30 mouse cellular contexts compared by ENCODE assay signal in genomic region chr15:86428496-86428895, GRCm38 (mm10).
DNase-seq lines count a peak whose midpoint lies in the region; ATAC-seq lines count a peak whose summit lies in the region.
"Had no signal": no experiment of that assay in that cellular context is flagged by ENCODE, and none has a peak within 500 bp of the region (broad histone marks: within the 10 kb centered on the region; RNA-seq: fewer than 3 reads in every experiment).

No protein-coding gene starts in this region.

- no peaks in the 10 kb centered on the region for H3K9me3 ChIP-seq in midbrain, embryonic 15.5 days
- no peaks in the 10 kb centered on the region for H3K9me3 ChIP-seq in midbrain, embryonic 10.5 days (replicated peaks)
- H3K9me3 ChIP-seq in kidney, embryonic 14.5 days (ENCODE audit: control insufficient read depth, low read length) = no peaks in the 10 kb centered on the region
- H3K9me3 ChIP-seq: embryonic facial prominence, embryonic 12.5 days; hindbrain, embryonic 13.5 days; limb, embryonic 12.5 days; liver, embryonic 15.5 days had no signal

- peak overlapping the region; percentile 4; the same call in 1 of the 2 replicates for H3K27ac ChIP-seq in midbrain, embryonic 15.5 days
- H3K27ac ChIP-seq in midbrain, embryonic 10.5 days (replicated peaks) = no peak overlapping the region
- no peak overlapping the region for H3K27ac ChIP-seq in kidney, embryonic 14.5 days (ENCODE audit: low read depth, low read length)
- H3K27ac ChIP-seq: embryonic facial prominence, embryonic 12.5 days; gastrocnemius, adult 2 months; hindbrain, embryonic 13.5 days; limb, embryonic 12.5 days; liver, embryonic 15.5 days; stomach, postnatal 0 days had no signal

- DNase-seq in cerebellum, postnatal 4 days (ENCODE audit: low spot score in 2 of 2) = no peak
- DNase-seq in midbrain, embryonic 10.5 days (ENCODE audit: low spot score) = no peak
- DNase-seq in cerebellum, adult 18-20 months = peak; percentile 36 to 46
- peak; percentile 53 for DNase-seq in cerebellum, postnatal 14 days
- DNase-seq in urinary bladder, postnatal 4 days (ENCODE audit: low spot score in 2 of 2) = no peak
- DNase-seq: adrenal gland, adult 8-10 months; embryo, embryonic 11 days; gastrocnemius, adult 2 months; gastrocnemius, postnatal 36 days; heart, adult 18-20 months; heart, postnatal 4 days; kidney, postnatal 36 days; lung, embryonic 14.5 days; lung, postnatal 14 days; right cerebral cortex, postnatal 4 days; thymus, adult 2 months; thymus, postnatal 4 days had no signal

- WGBS in midbrain, embryonic 15.5 days = 68% methylated on average over 5 of the region's 5 CpGs
- 82% methylated on average over 5 of the region's 5 CpGs for WGBS in midbrain, embryonic 10.5 days
- 91% methylated on average over 5 of the region's 5 CpGs for WGBS in kidney, embryonic 14.5 days

- H3K4me3 ChIP-seq in midbrain, embryonic 15.5 days = no peak overlapping the region
- no peak overlapping the region for H3K4me3 ChIP-seq in midbrain, embryonic 10.5 days
- H3K4me3 ChIP-seq in kidney, embryonic 14.5 days (ENCODE audit: low read length) = no peak overlapping the region
- H3K4me3 ChIP-seq: embryonic facial prominence, embryonic 12.5 days; gastrocnemius, adult 2 months; hindbrain, embryonic 13.5 days; limb, embryonic 12.5 days; liver, embryonic 15.5 days had no signal

- no peaks in the 10 kb centered on the region for H3K27me3 ChIP-seq in midbrain, embryonic 15.5 days (replicated peaks)
- no peaks in the 10 kb centered on the region for H3K27me3 ChIP-seq in midbrain, embryonic 10.5 days (ENCODE audit: low read depth, poor library complexity, severe bottlenecking)
- H3K27me3 ChIP-seq in kidney, embryonic 14.5 days (ENCODE audit: control insufficient read depth, insufficient read depth, low read length) = no peaks in the 10 kb centered on the region
- H3K27me3 ChIP-seq: CH12.LX; embryonic facial prominence, embryonic 12.5 days; hindbrain, embryonic 13.5 days; limb, embryonic 12.5 days; liver, embryonic 15.5 days had no signal

- no peak overlapping the region for H3K9ac ChIP-seq in midbrain, embryonic 15.5 days
- H3K9ac ChIP-seq in kidney, embryonic 14.5 days (ENCODE audit: low read depth, low read length) = no peak overlapping the region
- H3K9ac ChIP-seq: embryonic facial prominence, embryonic 12.5 days; hindbrain, embryonic 13.5 days; limb, embryonic 12.5 days; liver, embryonic 15.5 days; lung, embryonic 14.5 days had no signal

- ATAC-seq in cerebellum, adult (ENCODE audit: insufficient number of reproducible peaks, low FRiP score, low TSS enrichment) = peak; percentile 15; the same call in 1 of the 2 replicates
- no peak for ATAC-seq in midbrain, embryonic 15.5 days (replicated peaks)
- ATAC-seq in kidney, embryonic 14.5 days (ENCODE audit: low FRiP score, low TSS enrichment) = no peak
- ATAC-seq: forebrain, embryonic 16.5 days; intestine, postnatal 0 days; midbrain, embryonic 16.5 days had no signal

- H3K36me3 ChIP-seq in midbrain, embryonic 15.5 days (replicated peaks) = no peaks in the 10 kb centered on the region
- H3K36me3 ChIP-seq in midbrain, embryonic 10.5 days = no peaks in the 10 kb centered on the region
- H3K36me3 ChIP-seq in kidney, embryonic 14.5 days (ENCODE audit: control insufficient read depth, insufficient read depth, low read length) = no peaks in the 10 kb centered on the region
- H3K36me3 ChIP-seq: embryonic facial prominence, embryonic 12.5 days; hindbrain, embryonic 13.5 days; limb, embryonic 12.5 days; liver, embryonic 15.5 days had no signal

- H3K4me1 ChIP-seq in midbrain, embryonic 15.5 days = peaks cover 4% of the 10 kb centered on the region; the same call in 1 of the 2 replicates
- H3K4me1 ChIP-seq in midbrain, embryonic 10.5 days = peaks cover 59% of the 10 kb centered on the region
- 0 out of 2 replicates have a peak, but pooled peaks cover 3% of the 10 kb centered on the region for H3K4me1 ChIP-seq in kidney, embryonic 14.5 days (ENCODE audit: control insufficient read depth, insufficient read depth, low read length)
- H3K4me1 ChIP-seq: embryonic facial prominence, embryonic 12.5 days had no signal

- no peak overlapping the region for H3K4me2 ChIP-seq in midbrain, embryonic 15.5 days
- H3K4me2 ChIP-seq in kidney, embryonic 14.5 days (replicated peaks; ENCODE audit: low read depth, low read length) = no peak overlapping the region
- H3K4me2 ChIP-seq: embryonic facial prominence, embryonic 12.5 days; heart, embryonic 11.5 days; hindbrain, embryonic 13.5 days; limb, embryonic 12.5 days; liver, embryonic 15.5 days; lung, embryonic 14.5 days had no signal

Comparison
In these comparisons a context has a peak if more than half of its experiments do, and no peak if none do; other contexts are left out.
1. DNase-seq: peak in cerebellum, adult 18-20 months (2 of 2) and cerebellum, postnatal 14 days (2 of 2); none in cerebellum, postnatal 4 days (0 of 2), midbrain, embryonic 10.5 days (single experiment) and urinary bladder, postnatal 4 days (0 of 2).